Mouse (Mus musculus) thymus, adult 2 months (tissue): ENCODE results near the gene Sesn1.

Experiments used
- CTCF ChIP-seq: fragments of 200-500 bp; IDR thresholded peaks from 2 replicates; pipeline ENCODE4 v1.5.1; 2012; ENCODE audit warnings: mild to moderate bottlenecking, control low read depth, low read length, moderate library complexity, borderline replicate concordance; ENCODE audit not compliant: control insufficient read depth, poor library complexity, insufficient read depth; ENCODE audit errors: extremely low read depth
- POLR2A ChIP-seq: fragments of 200-500 bp; IDR thresholded peaks from 2 replicates; pipeline ENCODE4 v1.6.1; 2012; ENCODE audit warnings: mild to moderate bottlenecking, low read length, control low read depth, moderate library complexity; ENCODE audit not compliant: control insufficient read depth, poor library complexity, insufficient read depth; ENCODE audit errors: extremely low read depth

DNA sequence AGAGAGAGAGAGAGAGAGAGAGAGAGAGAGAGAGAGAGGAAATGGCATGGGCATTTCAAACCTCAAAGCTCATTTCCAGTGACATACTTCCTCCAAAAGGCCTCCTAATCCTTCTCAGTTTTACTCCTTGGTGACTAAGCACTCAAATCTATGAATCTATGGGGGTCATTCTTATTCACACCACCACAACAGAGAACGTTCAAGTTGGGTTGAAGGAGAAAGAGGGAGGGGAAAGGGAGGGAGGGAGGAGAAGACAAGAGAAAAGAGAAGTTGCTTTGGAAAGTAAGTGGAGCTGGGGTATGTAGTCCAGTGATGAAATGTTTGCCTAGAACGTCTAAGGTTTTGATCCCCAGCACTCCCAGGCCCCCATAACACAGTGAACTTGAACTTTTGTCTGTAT, 60.4 kb downstream of the Sesn1 start:
- TF ChIP-seq POLR2A (no peak), CTCF (no peak)
